Mouse (Mus musculus) limb, embryonic 12.5 days (tissue): Measurements from ENCODE around the gene Pcyox1. TPM values are rescaled to one million over a fixed set of nuclear protein-coding genes. Genes with fewer than 3 reads are reported as not detected.

Source experiments
- ATAC-seq: fragments of 200-750 bp; cut with Nextera tagmentation; 2 replicates; pipeline ENCODE4 v1.8.0; 2017; ENCODE audit warnings: low read depth, moderate TSS enrichment; ENCODE audit not compliant: insufficient number of reproducible peaks, insufficient read depth, low FRiP score, low TSS enrichment
- H3K27ac ChIP-seq: fragments of 300-500 bp; sonication (generic); 2 replicates; pipeline ENCODE4 v1.5.1; 2016; ENCODE audit warnings: mild to moderate bottlenecking, moderate library complexity
- H3K27me3 ChIP-seq: fragments of 300-500 bp; sonication (generic); 2 replicates; pipeline ENCODE4 v1.6.1; 2016; ENCODE audit warnings: mild to moderate bottlenecking, moderate library complexity
- H3K36me3 ChIP-seq: fragments of 300-500 bp; sonication (generic); 2 replicates; pipeline ENCODE4 v1.6.1; 2016; ENCODE audit warnings: mild to moderate bottlenecking, moderate library complexity
- H3K4me1 ChIP-seq: fragments of 300-500 bp; sonication (generic); replicated peaks from 2 replicates; pipeline ENCODE4 v1.6.1; 2016
- H3K4me2 ChIP-seq: fragments of 300-500 bp; sonication (generic); 2 replicates; pipeline ENCODE4 v1.6.1; 2016; ENCODE audit warnings: mild to moderate bottlenecking, moderate library complexity
- H3K4me3 ChIP-seq: fragments of 300-500 bp; sonication (generic); replicated peaks from 2 replicates; pipeline ENCODE4 v1.5.1; 2016; ENCODE audit warnings: mild to moderate bottlenecking
- H3K9ac ChIP-seq: fragments of 300-500 bp; sonication (generic); replicated peaks from 2 replicates; pipeline ENCODE4 v1.6.1; 2016; ENCODE audit warnings: mild to moderate bottlenecking, moderate library complexity
- H3K9me3 ChIP-seq: fragments of 300-500 bp; sonication (generic); 2 replicates; pipeline ENCODE4 v1.6.1; 2016; ENCODE audit warnings: mild to moderate bottlenecking, moderate library complexity
- WGBS: fragments of 180-500 bp; shearing (Covaris S2); methylation state at CpG from one replicate; pipeline ENCODE4 v1.1.7; 2016; 5-methylcytosine and 5-hydroxymethylcytosine counted together
- polyA plus RNA-seq: library from polyadenylated mRNA; unstranded; fragments of >200 nt; fragmentation: Nextera tagmentation; extraction: Ambion mirVana; gene quantifications from 2 replicates; pipeline ENCODE4 v1.2.1, GENCODE M21; 2016

Pcyox1 gene
- polyA plus RNA-seq, 1 experiment from 2014 or later: 76.4 TPM

DNA sequence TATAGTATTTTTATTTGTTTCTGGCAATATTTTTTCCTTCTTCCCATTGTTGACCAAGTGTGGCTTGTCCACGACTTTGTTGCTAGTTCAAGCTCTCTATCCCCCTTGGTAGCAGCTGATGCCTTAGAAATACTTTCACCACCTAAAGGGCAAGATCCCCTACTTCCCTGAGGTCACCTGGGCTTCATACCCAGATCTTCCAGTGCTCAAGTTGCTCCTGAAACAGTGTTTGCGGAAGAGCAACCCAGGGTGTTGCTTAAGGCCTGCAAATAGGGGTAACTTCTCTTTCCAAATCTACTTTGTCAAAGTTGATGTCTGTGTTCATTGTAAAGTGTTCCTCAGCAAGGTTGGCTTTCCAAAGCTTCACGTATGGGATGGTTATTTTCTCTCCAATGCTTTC lies 22.3 kb upstream of the Pcyox1 start:
- peaks cover 81% of the 10 kb centered on the region for H3K36me3 ChIP-seq
- H3K9me3 ChIP-seq: no peaks in the 10 kb centered on the region
- no peak for ATAC-seq
- no peaks in the 10 kb centered on the region for H3K4me1 ChIP-seq
- no peak overlapping the region for H3K4me3 ChIP-seq
- WGBS: 86% methylated on average over 3 of the region's 3 CpGs
- H3K27me3 ChIP-seq: no peaks in the 10 kb centered on the region
- no peak overlapping the region for H3K9ac ChIP-seq
- H3K27ac ChIP-seq: no peak overlapping the region
- H3K4me2 ChIP-seq: no peak overlapping the region

DNA sequence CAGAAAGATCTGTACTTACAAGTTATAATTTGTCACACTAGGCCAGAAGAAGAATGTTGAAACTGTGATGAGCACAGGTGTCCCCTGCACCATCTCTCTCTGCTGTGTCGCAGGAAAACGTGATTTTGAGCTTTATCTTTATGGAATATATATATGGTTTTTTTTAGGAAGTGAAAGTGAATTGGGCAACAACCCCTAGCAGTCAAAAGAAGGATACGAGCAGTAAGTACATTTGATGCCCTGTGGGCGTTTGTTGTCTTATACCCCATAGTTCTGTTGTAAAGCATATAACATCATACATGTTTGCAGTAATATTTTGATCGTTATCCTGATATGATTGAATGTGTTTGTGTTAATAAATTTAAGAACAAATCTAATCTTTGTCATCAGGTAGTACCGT lies 21.8 kb upstream of the Pcyox1 start:
- no peak overlapping the region for H3K9ac ChIP-seq
- no peaks in the 10 kb centered on the region for H3K27me3 ChIP-seq
- H3K9me3 ChIP-seq: no peaks in the 10 kb centered on the region
- no peaks in the 10 kb centered on the region for H3K4me1 ChIP-seq
- ATAC-seq: no peak
- no peak overlapping the region for H3K4me2 ChIP-seq
- WGBS: 89% methylated on average over 6 of the region's 6 CpGs
- no peak overlapping the region for H3K27ac ChIP-seq
- H3K4me3 ChIP-seq: no peak overlapping the region
- H3K36me3 ChIP-seq: peaks cover 81% of the 10 kb centered on the region

DNA sequence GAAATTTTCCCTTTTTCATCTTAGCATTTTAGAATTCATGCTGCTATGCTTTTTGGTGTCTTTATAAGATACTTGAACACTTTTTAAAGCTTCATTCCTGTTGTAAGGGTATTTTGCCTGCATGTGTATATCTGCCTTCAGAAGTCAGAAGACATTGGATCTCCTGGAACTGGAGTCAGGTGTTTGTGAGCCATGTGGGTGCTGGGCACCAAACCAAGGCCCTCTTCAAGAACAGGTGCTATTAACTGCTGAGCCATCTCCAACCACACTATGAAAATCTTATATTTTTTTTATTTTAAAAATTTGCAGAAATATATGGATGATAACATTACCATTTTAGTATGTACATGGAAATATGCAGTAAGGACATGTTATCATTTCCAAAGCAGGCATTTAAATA lies 9.4 kb upstream of the Pcyox1 start:
- Histone ChIP-seq H3K27me3 (no peaks in the 10 kb centered on the region), H3K9ac (no peak overlapping the region), H3K4me1 (peaks cover 10% of the 10 kb centered on the region), H3K9me3 (no peaks in the 10 kb centered on the region), H3K36me3 (peaks cover 23% of the 10 kb centered on the region), H3K4me3 (peak overlapping the region; percentile 22), H3K4me2 (peak overlapping the region; percentile 62), H3K27ac (no peak overlapping the region)
- ATAC-seq: no peak

DNA sequence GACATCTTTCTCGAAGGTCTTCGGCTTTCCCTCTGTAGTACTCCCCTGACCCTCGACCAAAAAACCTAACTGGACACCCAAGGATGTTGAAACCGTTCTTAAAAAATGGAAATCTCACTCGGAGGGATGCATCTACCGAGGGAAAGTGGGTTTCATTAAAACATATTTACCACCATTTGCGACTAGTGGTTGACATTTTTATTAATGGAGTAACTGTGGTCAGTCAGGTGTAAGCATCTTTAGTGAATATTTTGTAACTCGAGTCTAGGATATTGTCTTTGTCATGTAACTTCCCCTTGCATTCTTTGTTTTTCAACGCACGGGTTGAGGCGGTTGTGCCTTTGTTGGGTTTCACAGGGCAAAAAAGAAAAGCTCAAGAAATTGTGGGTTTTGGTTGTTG lies 8.0 kb upstream of the Pcyox1 start:
- 1% methylated on average over 11 of the region's 11 CpGs for WGBS
- H3K9ac ChIP-seq: peak overlapping the region; percentile 99
- peaks cover 10% of the 10 kb centered on the region for H3K4me1 ChIP-seq
- peak overlapping the region; percentile 100 for H3K27ac ChIP-seq
- no peak for ATAC-seq
- 0 out of 2 replicates have a peak, but pooled peaks cover 1% of the 10 kb centered on the region for H3K27me3 ChIP-seq
- peak overlapping the region; percentile 62 for H3K4me2 ChIP-seq
- H3K4me3 ChIP-seq: peak overlapping the region; percentile 85
- peaks cover 22% of the 10 kb centered on the region for H3K36me3 ChIP-seq
- H3K9me3 ChIP-seq: no peaks in the 10 kb centered on the region

DNA sequence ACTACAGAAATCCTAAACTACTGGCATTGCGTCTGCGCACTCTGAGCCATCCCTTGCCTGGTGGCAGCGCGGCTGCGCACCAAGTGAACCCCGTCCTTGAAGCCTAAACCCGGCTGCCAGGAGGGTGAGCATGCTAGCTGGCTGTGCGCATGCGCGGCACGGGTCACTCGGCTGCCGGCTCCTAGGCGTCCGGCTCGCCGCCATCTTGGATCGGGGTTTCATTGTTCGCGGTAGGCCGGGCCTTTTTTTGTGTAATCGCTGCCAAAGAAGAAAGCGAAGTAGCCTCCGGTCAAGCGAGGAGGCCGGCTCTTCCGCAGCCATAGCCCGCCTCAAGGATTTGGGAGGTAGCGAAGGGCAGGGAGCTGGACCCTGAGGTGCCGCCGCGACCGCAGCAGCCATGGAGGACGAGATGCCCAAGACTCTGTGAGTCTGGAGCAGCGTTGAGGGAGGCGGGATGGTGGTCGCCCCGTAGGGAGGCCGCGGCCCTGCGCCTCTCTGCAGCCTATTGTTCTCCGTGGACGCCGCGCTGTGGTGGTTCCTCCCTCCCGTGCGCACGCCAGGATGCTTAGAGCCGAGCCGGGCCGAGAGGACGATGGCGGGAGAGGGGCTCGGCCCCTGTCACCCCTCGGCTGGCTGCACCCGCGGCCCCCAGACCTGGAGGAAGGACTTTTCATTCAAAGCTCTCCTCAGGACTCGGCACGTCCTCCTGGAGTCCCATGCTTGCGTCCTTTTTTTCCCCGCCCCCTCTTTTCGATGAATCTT lies 7.3 kb upstream of the Pcyox1 start, which contains the start of gene Tia1:
Gene Tia1, plus strand, starts transcription at position 120 of the 762 bp plus-strand sequence.
- Histone ChIP-seq H3K9ac (peak within 1 kb of the TSS; percentile 99), H3K36me3 (peaks cover 15% of the 10 kb centered on the region), H3K4me2 (peak within 1 kb of the TSS; percentile 62), H3K27ac (peak within 1 kb of the TSS; percentile 100), H3K4me1 (peaks cover 10% of the 10 kb centered on the region), H3K9me3 (no peaks in the 10 kb centered on the region), H3K4me3 (peak within 1 kb of the TSS; percentile 85), H3K27me3 (0 out of 2 replicates have a peak, but pooled peaks cover 3% of the 10 kb centered on the region)
- under 1% methylated on average over 61 of the region's 62 CpGs for WGBS
- ATAC-seq: peak; percentile 92

DNA sequence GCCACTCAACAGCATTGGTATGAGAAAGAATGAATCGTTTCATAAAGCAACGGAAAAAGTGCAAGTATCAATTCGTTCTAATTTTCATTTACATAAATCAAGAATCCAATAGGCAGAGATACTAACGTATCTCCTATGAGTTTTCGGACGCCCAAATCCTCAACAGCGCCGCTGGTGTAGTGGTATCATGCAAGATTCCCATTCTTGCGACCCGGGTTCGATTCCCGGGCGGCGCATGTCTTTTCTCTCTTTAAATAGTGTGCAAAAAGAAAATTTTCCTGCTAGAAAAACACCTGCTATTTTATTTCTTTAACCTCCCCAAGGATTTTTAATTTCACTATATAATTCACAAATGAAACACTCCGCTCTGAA lies 6.8 kb upstream of the Pcyox1 start:
- H3K36me3 ChIP-seq: peaks cover 13% of the 10 kb centered on the region
- H3K27ac ChIP-seq: peak overlapping the region; percentile 100
- H3K4me3 ChIP-seq: peak overlapping the region; percentile 85
- WGBS: under 1% methylated on average over 15 of the region's 15 CpGs
- H3K4me1 ChIP-seq: peaks cover 10% of the 10 kb centered on the region
- ATAC-seq: peak; percentile 45; the same call in 1 of the 2 replicates
- H3K9me3 ChIP-seq: no peaks in the 10 kb centered on the region
- H3K9ac ChIP-seq: peak overlapping the region; percentile 40; the same call in 1 of the 2 replicates
- peak overlapping the region; percentile 62 for H3K4me2 ChIP-seq
- 0 out of 2 replicates have a peak, but pooled peaks cover 3% of the 10 kb centered on the region for H3K27me3 ChIP-seq

DNA sequence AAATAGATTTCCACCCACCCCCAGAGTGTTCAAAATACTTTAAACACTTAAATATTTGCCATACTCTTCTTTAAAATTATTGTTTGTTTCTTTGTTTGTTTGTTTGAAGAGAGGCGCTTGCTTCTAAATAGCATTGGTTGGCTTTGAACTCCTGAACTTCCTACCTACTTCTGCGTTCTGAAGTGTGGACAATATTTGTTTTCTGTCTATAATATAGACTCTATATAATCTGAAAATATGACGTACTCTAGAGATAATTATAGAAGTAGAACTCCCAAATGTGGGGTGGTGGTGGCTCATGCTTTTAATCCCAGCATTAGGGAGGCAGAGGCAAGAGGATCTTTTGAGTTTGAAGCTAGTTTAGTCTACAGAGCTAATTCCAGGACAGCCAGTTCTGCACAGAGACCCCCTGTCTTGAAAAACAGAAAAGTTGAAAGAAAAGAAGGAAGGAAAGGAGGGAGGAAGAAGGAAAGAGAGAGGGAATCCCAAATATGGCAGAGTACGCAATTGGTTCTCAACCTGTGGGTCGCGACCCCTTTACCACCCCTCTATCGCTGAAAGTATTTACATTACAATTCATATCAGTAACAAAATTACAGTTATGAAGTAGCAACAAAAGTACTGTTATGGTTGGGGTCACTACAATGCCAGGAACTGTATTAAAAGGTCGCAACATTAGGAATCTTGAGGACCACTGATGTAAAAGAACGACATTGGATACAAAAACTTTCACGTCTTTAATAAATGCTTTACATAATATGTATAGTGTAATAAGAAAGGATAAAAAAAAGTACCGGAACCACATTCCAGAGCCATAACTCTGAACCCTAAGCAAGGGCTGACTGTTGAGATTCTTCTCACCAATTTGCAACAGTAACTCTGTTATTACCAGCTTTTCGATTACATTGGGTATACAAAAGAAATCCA lies 6.0 kb upstream of the Pcyox1 start:
- H3K36me3 ChIP-seq: peaks cover 13% of the 10 kb centered on the region
- peak overlapping the region; percentile 62 for H3K4me2 ChIP-seq
- no peaks in the 10 kb centered on the region for H3K9me3 ChIP-seq
- H3K27me3 ChIP-seq: 0 out of 2 replicates have a peak, but pooled peaks cover 3% of the 10 kb centered on the region
- H3K4me3 ChIP-seq: peak overlapping the region; percentile 85
- H3K9ac ChIP-seq: peak overlapping the region; percentile 40
- no peak for ATAC-seq
- 39% methylated on average over 12 of the region's 12 CpGs for WGBS
- H3K27ac ChIP-seq: no peak overlapping the region
- H3K4me1 ChIP-seq: peaks cover 10% of the 10 kb centered on the region

DNA sequence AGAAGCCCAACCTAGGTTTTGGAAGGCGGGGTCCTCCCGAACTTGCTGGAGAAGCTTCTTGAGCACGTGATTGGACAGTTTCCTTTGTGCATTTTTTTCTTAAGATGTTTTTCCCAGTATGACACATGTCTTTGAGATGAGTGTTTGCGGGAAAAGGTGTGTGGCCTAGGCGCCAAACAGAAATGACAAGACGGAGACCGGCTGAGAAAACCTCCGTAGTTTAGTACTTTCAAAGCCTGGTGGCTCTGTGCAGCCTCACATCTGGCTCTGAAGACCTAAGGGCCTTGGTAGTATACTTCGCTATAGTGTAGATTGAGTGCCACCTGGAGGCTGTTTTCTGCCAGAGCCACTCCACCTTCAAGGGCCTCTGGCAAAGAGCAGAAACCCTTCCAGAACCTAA lies 4.0 kb upstream of the Pcyox1 start:
- ATAC-seq: 0 out of 2 replicates have a peak, but pooled peaks have one; percentile 43

DNA sequence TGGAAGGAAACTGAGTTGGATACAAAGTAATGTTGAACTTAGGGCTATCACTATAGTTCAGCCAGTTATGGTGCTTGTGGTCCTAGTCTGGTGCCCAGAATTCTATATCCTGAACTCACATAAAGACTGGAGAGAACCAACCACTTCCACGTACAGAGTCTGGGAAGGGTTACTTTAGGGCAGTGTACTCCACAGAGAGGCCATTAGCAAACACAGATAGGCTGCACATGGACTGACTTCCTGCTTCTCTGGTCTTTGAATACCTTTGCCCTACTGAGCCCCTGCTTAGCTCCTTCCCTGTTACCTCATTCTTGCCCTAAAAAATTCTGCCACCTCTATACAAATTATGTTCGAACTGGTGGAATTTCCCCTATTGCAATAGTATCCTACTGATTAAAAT lies 3.0 kb upstream of the Pcyox1 start:
- Histone ChIP-seq H3K9ac (no peak overlapping the region), H3K4me2 (no peak overlapping the region), H3K27me3 (0 out of 2 replicates have a peak, but pooled peaks cover 3% of the 10 kb centered on the region), H3K9me3 (no peaks in the 10 kb centered on the region), H3K27ac (no peak overlapping the region), H3K36me3 (no peaks in the 10 kb centered on the region), H3K4me1 (peaks cover 19% of the 10 kb centered on the region), H3K4me3 (no peak overlapping the region)
- no peak for ATAC-seq
- 84% methylated on average over 2 of the region's 2 CpGs for WGBS

More for the DNA sequence above, 4.0 kb upstream of the Pcyox1 start:
- no peak overlapping the region for H3K27ac ChIP-seq
- 0 out of 2 replicates have a peak, but pooled peaks cover 3% of the 10 kb centered on the region for H3K27me3 ChIP-seq
- no peaks in the 10 kb centered on the region for H3K36me3 ChIP-seq
- no peak overlapping the region for H3K9ac ChIP-seq
- WGBS: 4% methylated on average over 9 of the region's 9 CpGs
- peak overlapping the region; percentile 14 for H3K4me3 ChIP-seq
- peaks cover 10% of the 10 kb centered on the region for H3K4me1 ChIP-seq
- peak overlapping the region; percentile 42 for H3K4me2 ChIP-seq
- H3K9me3 ChIP-seq: no peaks in the 10 kb centered on the region

DNA sequence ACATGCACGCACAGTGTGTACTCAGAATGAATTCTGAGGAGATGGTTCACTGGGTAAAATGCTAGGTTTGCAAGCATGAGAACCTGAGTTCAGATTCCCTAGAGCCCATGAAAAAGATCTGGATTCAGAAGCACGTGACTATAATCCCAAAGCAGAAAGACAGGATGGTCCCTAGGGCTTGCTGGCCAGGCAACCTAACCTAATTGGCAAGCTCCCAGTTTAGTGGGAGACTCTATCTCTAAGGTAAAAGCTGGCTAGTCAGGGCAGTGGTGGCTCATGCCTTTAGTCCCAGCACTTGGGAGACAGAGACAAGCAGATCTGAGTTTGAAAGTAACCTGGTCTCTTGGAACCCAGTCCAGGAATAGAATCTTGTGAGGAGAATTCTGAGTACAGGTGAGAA lies 2.0 kb upstream of the Pcyox1 start:
- 78% methylated on average over 2 of the region's 2 CpGs for WGBS
- H3K9ac ChIP-seq: no peak overlapping the region
- no peak for ATAC-seq

More for the DNA sequence above, 2.0 kb upstream of the Pcyox1 start:
- H3K27ac ChIP-seq: no peak overlapping the region
- no peak overlapping the region for H3K4me2 ChIP-seq
- peaks cover 23% of the 10 kb centered on the region for H3K4me1 ChIP-seq
- no peak overlapping the region for H3K4me3 ChIP-seq
- peaks cover 5% of the 10 kb centered on the region; the same call in 1 of the 2 replicates for H3K36me3 ChIP-seq
- no peaks in the 10 kb centered on the region for H3K9me3 ChIP-seq
- H3K27me3 ChIP-seq: 0 out of 2 replicates have a peak, but pooled peaks cover 3% of the 10 kb centered on the region
